Mouse (Mus musculus) liver, postnatal 0 days (tissue): ENCODE results near the gene C1qtnf7.

ENCODE experiments used
- CTCF ChIP-seq: sonication (generic); IDR thresholded peaks from 2 replicates; pipeline ENCODE4 v1.5.1; 2016; ENCODE audit warnings: antibody characterized with exemption, low read depth
- EP300 ChIP-seq: IDR thresholded peaks from 2 replicates; pipeline ENCODE4 v1.6.1; 2016; ENCODE audit warnings: antibody characterized with exemption, low read depth, mild to moderate bottlenecking

DNA sequence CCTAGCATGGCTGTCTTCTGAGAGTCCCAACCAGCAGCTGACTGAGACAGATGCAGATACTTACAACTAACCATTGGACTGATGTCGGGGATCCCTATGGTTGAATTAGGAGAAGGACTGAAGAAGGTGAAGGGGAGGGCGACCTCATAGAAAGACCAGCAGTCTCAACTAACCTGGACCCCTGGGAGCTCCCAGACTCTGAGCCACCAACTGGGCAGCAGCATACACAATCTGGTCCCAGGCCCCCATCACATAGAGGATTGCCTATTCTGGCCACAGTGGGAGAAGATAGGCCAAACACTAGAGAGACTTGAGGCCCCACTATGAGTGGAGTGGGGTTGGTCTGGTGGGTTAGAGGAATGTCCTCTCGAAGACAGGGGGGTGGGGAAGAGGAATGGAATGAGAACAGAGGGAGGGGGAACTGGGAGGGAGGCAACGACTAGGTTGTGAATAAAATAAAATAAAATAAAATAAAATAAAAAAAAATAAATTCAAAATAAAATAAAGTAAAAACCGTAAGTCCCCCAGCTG is 118.8 kb downstream of the C1qtnf7 start:
- TF ChIP-seq CTCF = no peak
- no peak for TF ChIP-seq EP300
